Mouse (Mus musculus) ES-Bruce4 (cell line): ENCODE measurements around the gene Kif17.

ENCODE experiments used
- CTCF ChIP-seq: IDR thresholded peaks from one replicate; pipeline ENCODE4 v1.8.1; 2011; ENCODE audit warnings: low read depth, low read length
- POLR2A ChIP-seq: IDR thresholded peaks from one replicate; pipeline ENCODE4 v1.8.1; 2011; ENCODE audit warnings: low read length; ENCODE audit not compliant: insufficient read depth

- no peak for TF ChIP-seq CTCF
- TF ChIP-seq POLR2A, result no peak
Measured at GRCm38 (mm10) chr4:138246756-138247665, 3.2 kb upstream of the Kif17 start.
